Mouse (Mus musculus) erythroblast, embryonic 14.5 days (primary cell): ENCODE results near the gene Cttnbp2nl.

Source experiments
- GATA1 ChIP-seq: IDR thresholded peaks from 2 replicates; pipeline ENCODE4 v1.6.1; 2012; ENCODE audit warnings: low read length, inconsistent platforms, mixed read lengths
- TAL1 ChIP-seq: IDR thresholded peaks from 3 replicates; pipeline ENCODE4 v1.6.1; 2012; ENCODE audit warnings: low read length, inconsistent platforms, mixed read lengths

DNA sequence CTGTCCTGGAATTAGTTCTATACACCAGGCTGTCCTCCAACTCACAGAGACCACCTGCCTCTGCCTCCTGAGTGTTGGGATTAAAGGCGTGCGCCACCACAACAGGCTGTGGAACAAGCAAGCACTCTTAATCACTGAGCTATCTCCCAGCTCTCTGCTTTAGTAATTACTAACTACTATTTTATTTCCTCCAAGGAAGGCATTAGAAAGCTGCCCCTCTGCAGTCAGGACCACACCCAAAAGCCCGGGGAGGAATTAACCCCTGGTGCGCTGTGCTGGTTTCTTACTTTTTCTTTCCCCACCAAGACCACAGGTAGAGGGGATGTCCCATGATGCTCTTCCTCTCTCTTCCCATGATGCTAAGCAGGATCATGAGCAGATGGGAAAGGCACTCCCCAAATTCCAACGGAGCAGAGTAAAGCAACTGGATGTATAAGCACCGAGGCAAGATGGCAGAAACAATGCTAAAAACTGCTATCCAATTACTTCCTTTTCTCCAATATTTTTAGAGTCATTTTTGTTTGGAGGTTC, 15.6 kb downstream of the Cttnbp2nl start:
- TF ChIP-seq TAL1 (no peak), GATA1 (no peak)
